Mouse (Mus musculus): ENCODE measurements around the gene Itk. TPM values are rescaled to one million over a fixed set of nuclear protein-coding genes. Genes with fewer than 3 reads are reported as not detected.

Itk gene
- polyA plus RNA-seq, 1 experiment from 2014 or later: 0.14 TPM

GRCm38 (mm10) chr11:46276168-46276567 is 113.1 kb downstream of the Itk start:
- 81% methylated on average over 8 of the region's 8 CpGs for WGBS
- no peak overlapping the region for H3K4me2 ChIP-seq
- H3K36me3 ChIP-seq (ENCODE audit: control insufficient read depth, insufficient read depth, low read length): no peaks in the 10 kb centered on the region
- H3K27me3 ChIP-seq (replicated peaks; ENCODE audit: control insufficient read depth, insufficient read depth, low read length): no peaks in the 10 kb centered on the region
- no peak for DNase-seq (ENCODE audit: low spot score)
- ATAC-seq (replicated peaks; ENCODE audit: low FRiP score): no peak
- no peaks in the 10 kb centered on the region for H3K4me1 ChIP-seq (replicated peaks; ENCODE audit: control insufficient read depth, insufficient read depth, low read length)
- H3K9me3 ChIP-seq (ENCODE audit: control insufficient read depth, low read length): no peaks in the 10 kb centered on the region
- H3K9ac ChIP-seq (ENCODE audit: low read depth, low read length): no peak overlapping the region
- no peak overlapping the region for H3K4me3 ChIP-seq (ENCODE audit: low read depth, low read length)
- no peak overlapping the region for H3K27ac ChIP-seq (ENCODE audit: low read depth, low read length)

DNA sequence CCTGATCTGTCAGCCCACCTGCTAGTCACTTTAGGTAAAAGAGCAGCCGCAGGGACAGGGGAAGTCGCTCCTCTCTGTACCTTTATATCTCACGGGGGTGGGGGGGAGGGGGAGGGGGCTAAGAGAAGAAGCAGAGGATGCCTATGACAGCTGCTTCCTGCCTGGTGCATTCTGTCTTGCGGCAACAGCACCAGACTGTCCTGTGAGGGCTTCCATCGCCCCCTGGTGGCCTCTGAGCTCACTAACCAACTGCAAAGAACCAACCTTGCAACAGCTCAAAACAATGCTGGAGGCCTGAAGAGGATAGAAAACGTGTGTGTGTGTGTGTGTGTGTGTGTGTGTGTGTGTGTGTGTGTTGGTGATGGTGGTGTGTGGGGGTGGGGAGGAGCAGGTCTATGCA is 114.0 kb downstream of the Itk start:
- Histone ChIP-seq H3K27ac (ENCODE audit: low read depth, low read length) (no peak overlapping the region), H3K36me3 (ENCODE audit: control insufficient read depth, insufficient read depth, low read length) (no peaks in the 10 kb centered on the region), H3K4me3 (ENCODE audit: low read depth, low read length) (no peak overlapping the region), H3K9ac (ENCODE audit: low read depth, low read length) (no peak overlapping the region), H3K4me2 (no peak overlapping the region), H3K4me1 (replicated peaks; ENCODE audit: control insufficient read depth, insufficient read depth, low read length) (no peaks in the 10 kb centered on the region), H3K9me3 (ENCODE audit: control insufficient read depth, low read length) (no peaks in the 10 kb centered on the region), H3K27me3 (replicated peaks; ENCODE audit: control insufficient read depth, insufficient read depth, low read length) (no peaks in the 10 kb centered on the region)
- WGBS: 6% methylated on average over 6 of the region's 6 CpGs
- peak; percentile 64 for DNase-seq (ENCODE audit: low spot score)
- peak; percentile 77 for ATAC-seq (replicated peaks; ENCODE audit: low FRiP score)

Other genes starting within 250 kb of the Itk start
- gene Nipal4, start 223.0 kb downstream of the Itk start, polyA plus RNA-seq (2014; fragmentation: Nextera tagmentation; extraction: Ambion mirVana): 0.33 and 0.48 TPM in 2 replicates
- gene Fndc9, start 154.0 kb downstream of the Itk start, polyA plus RNA-seq (2014; fragmentation: Nextera tagmentation; extraction: Ambion mirVana): 0.13 TPM in 1 of 2 replicates, not detected in the other
- 8.7 and 8.9 TPM in 2 replicates for gene Cyfip2, start 76.7 kb downstream of the Itk start, polyA plus RNA-seq (2014; fragmentation: Nextera tagmentation; extraction: Ambion mirVana)
- not detected in 2 replicates for gene Fam71b, start 7.0 kb upstream of the Itk start, polyA plus RNA-seq (2014; fragmentation: Nextera tagmentation; extraction: Ambion mirVana)
- 89.0 and 94.6 TPM in 2 replicates for gene Med7, start 47.4 kb upstream of the Itk start, polyA plus RNA-seq (2014; fragmentation: Nextera tagmentation; extraction: Ambion mirVana)
- 0.15 TPM in 1 of 2 replicates, not detected in the other for gene Havcr2, start 65.4 kb upstream of the Itk start, polyA plus RNA-seq (2014; fragmentation: Nextera tagmentation; extraction: Ambion mirVana)
- not detected in 2 replicates for gene Gm12169, start 134.7 kb upstream of the Itk start, polyA plus RNA-seq (2014; fragmentation: Nextera tagmentation; extraction: Ambion mirVana)
- not detected in 2 replicates for gene BC053393, start 182.0 kb upstream of the Itk start, polyA plus RNA-seq (2014; fragmentation: Nextera tagmentation; extraction: Ambion mirVana)
- not detected in 2 replicates for gene Dppa1, start 239.7 kb upstream of the Itk start, polyA plus RNA-seq (2014; fragmentation: Nextera tagmentation; extraction: Ambion mirVana)